Mouse (Mus musculus): ENCODE results near the gene Lrrk1.
A peak's percentile ranks its signal among the peaks of the same experiment; 100 is the strongest.

The Lrrk1 gene

DNA sequence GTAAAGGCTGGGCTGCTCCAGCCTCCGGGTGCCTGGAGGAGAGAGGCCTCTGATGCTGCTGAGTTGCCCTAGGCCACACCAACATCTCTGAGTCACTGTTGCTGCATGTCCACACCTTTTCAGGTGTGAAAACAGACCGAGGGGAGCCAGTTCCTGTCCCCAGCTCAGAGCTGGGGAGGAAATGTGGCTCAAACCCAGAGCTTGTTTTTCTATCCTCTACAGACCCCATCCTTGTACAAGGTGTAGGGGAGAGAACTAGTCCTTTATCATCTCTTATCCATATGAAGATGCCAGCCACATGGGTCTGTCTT, 159.6 kb downstream of the Lrrk1 start:
- DNase-seq (ENCODE audit: low spot score in 2 of 2) = peak; percentile 67 to 83

DNA sequence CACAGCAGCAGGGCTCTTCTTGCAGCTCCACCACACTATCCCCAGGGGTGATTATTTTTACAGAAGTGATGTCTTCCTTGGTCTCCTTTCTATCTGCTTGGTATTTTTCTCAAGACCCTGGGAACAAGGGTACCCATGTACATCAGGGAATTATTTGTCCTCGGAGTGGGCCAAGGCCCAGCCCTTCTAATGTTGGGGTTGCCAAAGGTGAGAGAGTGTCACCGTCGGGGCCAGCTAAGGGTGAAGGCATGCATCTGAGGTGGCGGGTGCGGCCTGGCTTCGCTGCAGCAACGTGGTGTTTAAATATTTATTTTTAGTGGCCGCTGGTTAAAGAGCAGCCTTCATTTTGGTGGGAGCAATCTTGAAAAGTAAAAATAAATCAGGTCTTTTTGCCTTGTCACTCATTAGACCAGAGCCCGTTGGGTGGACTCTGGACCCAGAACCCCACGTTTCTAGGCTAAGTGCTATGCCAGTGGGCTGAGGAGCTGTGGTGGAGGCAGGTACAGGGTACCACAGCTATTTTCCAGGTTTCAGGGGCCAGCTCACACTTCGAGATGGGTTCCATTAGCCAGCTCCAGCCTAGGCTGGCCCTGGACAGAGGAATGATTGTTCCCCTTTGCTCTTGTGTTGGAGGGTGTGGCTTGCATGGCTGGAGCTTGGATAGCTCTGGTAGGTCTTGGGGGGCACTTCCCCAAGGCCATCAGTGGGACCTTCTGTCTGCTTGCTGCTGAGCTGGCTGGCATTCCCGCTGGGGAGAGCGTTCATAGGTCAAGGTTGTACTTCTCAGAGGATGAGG, 160.1 kb downstream of the Lrrk1 start:
- no peak for DNase-seq (ENCODE audit: low spot score in 2 of 2)

DNA sequence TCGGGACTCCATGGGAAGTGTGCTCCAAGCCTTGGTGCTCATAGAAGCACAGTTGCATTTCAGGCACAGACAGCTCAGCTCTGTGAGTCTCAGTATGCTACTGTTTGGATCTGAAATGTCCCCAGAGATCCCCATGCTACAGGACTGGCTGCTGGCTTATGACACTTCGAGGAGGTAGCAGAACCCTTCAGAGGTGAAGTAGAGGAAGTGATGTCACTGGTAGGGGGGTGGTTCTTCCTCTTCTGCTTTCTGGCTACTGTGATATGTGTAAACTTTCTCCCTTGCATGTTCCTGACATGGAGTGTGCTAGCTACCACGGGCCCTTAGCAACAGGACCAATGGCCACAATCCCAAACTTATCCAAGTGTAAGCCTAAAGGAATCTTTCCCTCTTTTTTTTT, 162.3 kb downstream of the Lrrk1 start:
- peak; percentile 64 to 65 for DNase-seq (ENCODE audit: low spot score in 2 of 2)

DNA sequence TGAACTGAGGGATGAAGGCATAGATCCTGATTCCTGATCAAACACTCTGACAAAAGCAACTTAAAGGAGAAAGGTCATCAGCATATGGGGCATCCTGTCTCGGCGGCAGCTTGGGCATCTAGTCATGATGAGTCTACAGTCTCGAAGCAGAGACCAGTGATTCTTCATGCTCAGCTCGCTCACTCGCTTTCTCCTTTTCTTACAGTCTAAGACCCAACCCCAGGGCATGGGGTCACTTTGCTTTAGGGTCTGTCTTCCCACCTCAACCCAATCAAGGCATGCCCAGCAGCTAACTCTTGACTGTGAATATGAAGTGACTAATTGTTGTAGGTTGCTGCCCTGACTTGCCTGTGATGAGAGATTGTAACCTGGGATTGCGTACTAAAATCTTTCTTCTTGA, 163.6 kb downstream of the Lrrk1 start:
- no peak for DNase-seq (ENCODE audit: low spot score in 2 of 2)

DNA sequence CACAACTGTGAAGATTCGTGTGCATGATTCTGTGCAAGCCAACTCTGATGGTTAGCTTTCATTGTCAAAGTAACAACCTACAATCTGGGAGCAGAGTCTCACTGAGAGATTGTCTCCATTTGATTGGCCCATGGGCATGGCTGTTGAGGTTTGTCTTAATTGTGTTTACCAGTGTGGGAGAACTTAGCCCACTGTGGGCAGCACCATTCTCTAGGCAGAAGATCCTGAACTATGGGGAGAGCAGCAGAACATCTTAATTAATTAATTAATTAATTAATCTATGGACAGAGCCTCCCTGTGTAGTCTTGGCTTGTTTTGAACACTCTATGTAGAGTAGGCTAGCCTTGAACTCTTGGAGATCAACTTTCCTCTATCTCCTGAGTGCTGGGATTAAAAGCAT, 164.4 kb downstream of the Lrrk1 start:
- DNase-seq (ENCODE audit: low spot score in 2 of 2) = no peak

DNA sequence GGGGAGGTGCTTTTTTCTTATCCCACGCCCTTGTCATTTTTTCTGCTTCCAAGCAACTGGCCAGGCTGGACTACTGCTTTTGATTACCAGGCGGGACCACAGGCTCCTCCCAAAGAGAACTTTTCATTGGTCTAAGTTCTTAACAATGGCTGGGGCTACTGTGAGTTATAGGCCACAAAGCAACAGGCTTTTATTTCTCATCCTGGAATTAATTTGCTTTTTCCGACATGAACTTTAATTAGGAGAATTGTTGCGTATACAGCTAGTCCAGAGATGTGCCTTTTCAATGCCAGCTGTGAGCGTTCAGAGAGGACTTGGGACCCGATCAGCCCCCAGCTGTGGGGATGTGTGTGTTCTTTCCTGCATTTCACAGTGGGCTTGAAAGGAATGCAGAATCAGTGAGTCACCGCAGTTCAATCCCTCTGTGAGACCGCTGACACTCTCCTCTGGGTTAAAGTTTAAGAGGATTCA, 165.5 kb downstream of the Lrrk1 start:
- DNase-seq (ENCODE audit: low spot score in 2 of 2) = no peak

DNA sequence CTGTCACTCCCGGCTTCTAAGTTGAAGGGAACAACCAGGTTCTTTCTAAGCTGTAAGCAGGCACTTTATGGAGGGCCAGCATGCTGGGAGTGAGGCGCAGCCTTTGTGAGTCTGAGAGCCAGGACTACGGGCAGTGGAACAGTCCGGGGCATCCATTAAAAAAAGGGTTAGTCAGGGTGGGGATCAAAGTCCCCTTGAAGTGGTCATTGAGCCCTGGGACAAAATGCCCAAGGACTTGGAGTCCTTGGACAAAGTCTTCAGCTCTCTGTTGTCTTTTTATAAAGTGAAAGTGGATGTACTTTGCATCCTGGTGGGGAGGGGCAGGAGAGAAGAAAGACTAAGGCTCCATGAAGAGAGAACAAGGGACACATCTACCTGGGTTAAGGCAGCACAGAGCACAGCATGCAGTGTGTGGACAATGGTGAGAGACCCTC, 168.3 kb downstream of the Lrrk1 start:
- DNase-seq (ENCODE audit: low spot score in 2 of 2) = no peak

DNA sequence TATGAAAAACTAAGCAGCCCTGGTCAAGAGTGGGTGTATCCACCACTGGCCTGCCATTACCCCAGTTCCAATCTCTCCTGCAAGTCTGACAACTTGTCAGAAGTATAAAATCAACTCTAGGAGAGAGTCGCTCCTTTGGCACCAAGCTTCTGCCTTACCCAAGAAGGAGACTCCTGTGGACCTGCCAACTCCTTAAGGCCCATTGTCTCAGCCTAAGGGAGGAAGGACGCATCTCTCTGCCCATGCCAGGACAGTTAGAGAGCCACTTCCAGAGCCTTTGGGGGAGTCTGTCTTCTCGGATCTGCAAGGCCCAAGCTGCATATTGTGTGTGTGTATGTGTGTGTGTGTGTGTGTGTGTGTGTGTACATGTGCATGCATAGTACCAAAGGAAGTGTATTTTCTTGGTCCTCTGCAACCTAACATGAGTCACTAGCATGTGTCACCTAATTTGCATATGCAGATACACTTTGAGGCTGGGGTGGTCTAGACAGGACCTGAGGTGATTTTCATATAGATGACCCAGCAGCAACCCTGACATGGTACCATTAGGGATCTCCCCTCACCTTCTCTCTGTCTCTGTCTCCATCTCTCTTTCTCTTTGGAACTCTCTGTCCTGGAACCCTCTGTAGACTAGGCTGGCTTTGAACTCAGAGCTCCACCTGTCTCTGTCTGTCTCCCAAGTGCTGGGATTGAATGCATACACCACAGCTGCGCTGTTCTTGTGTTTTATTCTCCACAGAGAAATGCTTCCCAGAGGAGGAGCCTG, 168.9 kb downstream of the Lrrk1 start:
- peak in 1 of 2 experiments; percentile 43 for DNase-seq (ENCODE audit: low spot score in 2 of 2)

DNA sequence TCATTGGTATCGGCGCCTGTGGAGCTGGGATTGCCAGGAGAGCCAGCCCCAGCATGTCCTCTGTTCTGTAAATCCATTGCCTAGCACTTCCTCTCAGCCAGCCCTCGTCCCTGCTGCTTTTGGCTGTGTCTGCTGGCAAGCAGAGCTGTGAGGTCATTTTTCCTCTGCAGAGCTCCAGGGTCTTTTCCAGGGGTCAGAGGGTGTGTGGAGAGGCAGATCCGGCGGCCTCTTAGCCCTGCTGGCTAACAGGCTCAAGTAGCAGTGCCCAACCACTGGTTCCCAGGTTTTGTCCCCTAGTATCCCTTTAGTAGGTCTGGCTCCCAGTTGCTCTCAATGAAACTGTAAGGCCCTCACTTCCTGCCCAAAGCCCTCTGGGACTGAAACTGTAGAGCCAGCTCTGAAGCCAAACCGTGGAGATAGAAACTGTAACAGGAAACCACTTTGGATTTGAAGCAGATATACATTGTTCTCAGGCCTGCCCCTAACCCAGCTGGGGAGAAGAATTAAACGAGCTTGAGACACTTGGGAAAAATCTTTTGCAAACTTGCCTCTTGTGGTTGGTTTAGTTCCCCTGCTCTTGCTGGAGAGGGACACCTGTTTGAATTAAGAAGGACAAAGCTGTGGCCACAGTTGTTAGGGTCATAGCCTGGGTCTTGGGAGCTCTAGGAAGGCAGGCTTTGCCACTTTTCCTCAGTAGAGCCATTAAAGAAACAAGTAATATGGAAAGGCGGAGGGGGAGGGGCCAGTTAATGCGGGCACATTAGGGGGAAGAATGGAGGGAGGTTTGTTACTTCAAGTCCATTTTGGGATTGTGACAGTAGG, 169.7 kb downstream of the Lrrk1 start:
- DNase-seq (ENCODE audit: low spot score in 2 of 2) = no peak

DNA sequence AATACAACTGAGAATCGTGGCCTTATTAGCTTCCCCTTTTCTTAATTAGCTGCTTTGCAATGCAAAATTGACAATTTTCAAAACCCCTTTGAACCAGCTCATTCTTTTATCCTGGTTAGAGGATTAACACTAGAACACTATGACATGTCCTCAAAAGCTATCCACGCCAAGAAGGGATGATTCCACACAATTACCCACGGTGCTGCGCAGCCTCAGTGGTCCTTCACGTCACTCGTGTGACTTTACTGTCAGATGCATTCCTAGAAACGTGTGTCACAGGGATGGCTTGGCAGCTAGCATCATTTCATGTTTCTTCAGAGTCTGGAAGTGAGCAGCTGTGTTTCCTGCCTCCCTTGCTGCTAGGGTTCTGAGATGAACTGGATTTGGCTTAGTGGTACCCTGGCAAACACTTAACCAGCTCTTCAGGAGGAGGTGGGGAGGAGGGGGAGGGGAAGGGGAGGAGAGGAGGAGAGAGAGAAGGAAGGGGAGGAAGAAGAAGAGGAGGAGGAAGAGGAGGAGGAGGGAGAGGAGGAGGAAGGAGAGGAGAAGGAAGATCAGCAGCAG, 170.5 kb downstream of the Lrrk1 start:
- no peak for DNase-seq (ENCODE audit: low spot score in 2 of 2)

DNA sequence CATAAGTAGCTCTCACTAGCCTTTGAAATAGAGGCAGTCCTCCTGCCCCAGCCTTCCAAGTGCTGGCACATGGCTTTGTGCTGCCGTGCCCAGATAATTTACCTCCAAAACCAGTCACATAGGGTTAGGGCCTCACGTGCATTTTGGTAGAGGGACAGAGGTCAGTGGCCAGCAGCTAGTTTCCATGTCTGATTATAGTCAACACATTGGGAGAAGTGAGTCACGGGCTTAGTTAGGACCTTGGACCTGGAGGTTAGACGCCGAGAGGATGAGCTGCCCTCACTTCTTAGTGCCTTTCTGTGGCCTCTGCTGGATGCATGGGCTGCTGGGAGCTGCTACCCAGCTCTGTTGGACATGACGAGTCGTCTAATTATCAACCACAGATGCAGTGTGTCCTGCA, 171.1 kb downstream of the Lrrk1 start:
- DNase-seq (ENCODE audit: low spot score in 2 of 2) = no peak

DNA sequence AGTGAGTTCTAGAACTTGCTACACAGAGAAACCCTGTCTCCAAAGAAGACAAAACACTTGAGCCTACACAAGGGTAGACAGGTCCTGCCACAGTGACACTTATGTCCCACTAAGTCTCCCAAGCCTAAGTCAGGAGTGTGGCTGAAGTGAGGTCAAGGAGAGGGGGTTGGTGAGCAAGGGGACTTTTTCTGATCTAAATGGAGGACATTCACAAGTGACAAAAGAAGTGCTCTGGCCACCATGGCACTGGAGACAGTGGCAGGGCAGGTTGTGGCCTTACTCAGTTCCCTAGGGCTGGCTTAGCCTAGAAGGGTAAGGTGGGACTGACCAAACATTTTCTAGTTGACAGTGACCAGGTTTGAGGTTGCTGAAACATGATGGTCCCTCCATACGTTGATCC, 172.2 kb downstream of the Lrrk1 start:
- DNase-seq (ENCODE audit: low spot score in 2 of 2) = no peak

DNA sequence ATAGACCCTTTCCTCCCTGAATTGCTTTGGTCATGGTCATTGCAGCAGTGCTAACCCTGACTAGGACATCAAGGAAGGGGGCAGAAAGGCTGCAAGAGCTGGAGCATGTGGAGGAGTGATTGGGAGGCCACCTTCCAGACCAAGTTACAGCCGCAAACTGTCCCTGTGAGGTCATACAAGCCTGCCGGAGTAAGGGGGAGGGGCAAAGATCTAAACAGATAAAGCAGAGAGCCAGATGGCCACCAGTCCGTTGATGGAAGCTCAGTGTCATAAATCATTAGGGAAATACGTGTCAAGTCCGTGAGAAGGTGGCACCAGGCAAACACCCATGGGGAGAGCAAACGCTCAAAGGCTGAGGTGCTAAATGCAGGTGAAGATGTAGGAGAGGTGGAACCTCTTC, 173.7 kb downstream of the Lrrk1 start:
- peak; percentile 51 to 78 for DNase-seq (ENCODE audit: low spot score in 2 of 2)

DNA sequence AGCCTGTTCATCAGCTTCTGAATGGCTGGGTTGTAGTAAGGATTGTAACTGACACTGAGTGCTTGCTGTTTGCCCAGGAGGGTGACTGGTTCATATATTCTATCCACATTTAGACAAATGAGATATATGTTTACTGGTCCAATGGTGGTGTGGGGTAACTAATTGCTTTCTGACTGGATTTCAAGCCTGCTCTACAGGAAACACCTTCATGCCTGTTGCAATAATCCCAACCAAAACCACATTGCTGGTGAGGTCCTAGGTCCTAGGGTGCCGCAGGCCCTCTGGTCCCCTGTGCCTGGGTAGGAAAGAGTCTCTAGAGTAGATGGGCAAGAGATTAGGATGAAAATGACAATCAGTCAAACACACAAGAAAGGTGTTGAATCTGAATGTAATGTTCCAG, 175.3 kb downstream of the Lrrk1 start:
- DNase-seq (ENCODE audit: low spot score in 2 of 2) = no peak

DNA sequence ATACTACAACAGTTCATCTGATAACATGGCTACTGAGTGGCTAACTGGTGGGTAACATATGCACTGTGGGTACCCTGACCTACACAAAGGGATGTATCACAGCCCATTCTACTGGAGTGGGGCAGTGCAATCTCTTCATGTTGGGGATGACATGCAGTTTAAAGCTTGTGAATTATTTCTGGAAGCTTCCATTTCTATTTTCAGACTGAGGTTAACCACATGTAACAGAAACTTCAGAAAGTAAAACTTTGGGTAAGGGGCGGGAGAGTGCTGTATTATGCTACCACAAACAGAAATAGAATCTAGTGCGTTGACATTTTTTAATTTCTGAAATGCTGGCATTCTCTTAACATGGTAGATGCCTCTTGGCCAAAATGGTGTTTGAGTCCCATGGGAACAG, 178.2 kb downstream of the Lrrk1 start:
- no peak for DNase-seq (ENCODE audit: low spot score in 2 of 2)

DNA sequence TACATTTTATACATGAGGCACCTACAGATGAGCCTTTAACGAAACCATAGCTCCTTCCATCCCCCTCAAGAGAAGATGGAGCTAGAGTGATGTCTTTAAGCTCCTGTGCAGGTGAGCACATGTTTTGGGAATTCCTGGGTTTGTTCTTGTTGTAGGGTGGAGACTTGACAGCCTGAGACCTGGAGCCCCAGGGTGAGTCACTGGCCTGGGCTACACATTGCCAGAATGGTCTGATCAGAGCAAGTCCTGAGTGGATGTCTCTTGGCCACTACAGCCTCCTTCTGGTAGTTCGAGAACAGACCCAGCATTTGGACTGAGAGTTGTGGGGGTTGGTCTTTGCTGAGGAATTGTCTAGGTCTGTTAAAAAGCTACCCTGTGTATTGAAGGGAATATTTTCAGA, 186.5 kb downstream of the Lrrk1 start:
- DNase-seq (ENCODE audit: low spot score in 2 of 2) = no peak

DNA sequence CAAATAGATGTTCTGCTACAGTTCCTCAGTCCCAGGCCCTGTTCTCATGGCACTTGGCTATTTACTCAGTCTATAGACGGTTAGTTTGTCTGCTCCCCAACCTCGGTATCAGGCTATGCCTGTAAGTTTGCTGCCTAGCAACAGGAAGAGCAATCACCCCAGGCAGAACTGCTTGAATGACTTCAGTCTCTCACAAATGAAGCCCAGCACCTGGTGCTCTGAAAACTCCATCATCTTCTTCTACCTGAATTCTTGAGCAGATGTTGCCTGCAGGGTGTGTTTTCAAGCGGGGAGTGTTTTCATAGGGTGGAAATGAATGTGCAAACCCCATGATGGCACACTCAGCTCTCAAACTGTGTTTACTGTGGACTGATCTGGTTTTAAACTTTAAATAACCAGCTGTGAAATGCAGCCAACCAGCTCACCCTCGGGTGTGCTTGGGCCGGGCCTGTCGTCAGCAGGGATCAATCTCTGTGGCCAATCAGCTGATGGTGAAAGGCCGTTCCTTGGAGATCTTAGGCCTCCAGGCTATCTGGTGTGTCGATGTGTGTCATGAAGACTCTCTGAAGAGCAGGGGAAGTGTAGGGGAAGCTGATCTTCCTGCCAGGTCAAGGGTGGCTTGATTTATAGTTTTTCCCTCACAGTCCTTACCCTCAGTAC, 187.2 kb downstream of the Lrrk1 start:
- peak in 1 of 2 experiments; percentile 58 for DNase-seq (ENCODE audit: low spot score in 2 of 2)

DNA sequence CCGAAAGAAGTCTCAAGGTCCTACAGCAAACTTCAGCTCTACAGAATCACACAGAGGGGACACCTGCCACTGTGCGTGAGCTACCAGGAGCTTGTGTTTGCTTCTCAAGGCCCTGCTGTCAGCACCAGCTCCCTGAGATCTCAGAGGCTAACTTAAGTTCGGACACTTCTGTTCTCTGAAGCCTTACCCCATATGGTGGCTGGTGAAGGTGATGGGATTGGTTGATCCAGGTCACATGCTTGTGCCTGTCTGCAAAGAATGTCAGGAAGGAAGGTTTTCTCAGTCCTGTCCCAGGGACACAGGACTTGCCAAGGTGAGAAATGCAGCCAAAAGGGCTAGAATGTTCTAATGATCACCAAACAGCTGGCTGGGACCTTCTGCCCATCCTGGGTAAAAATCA, 187.8 kb downstream of the Lrrk1 start:
- no peak for DNase-seq (ENCODE audit: low spot score in 2 of 2)

DNA sequence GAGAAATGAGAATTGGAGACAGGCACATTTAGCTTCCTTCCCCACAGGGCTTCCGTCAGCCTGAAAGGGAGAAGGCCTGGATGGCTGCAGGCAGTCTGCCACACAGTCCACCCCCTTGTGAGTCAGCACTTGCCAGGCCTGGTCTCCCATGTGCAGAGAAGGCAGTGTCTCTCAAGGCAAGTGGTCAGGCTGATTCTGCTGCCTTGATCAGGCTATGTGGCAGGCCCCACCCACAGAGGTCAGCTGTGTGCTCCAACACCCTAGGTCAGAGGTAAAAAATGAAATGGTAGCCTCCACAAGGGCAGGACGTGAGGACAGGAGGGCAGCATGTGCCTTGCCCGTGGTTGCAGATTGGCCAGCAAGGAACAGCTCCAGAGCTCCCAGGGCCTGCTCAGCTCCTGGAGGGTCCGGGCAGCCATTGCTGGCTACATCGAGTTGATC, 188.7 kb downstream of the Lrrk1 start:
- peak; percentile 47 to 63 for DNase-seq (ENCODE audit: low spot score in 2 of 2)

DNA sequence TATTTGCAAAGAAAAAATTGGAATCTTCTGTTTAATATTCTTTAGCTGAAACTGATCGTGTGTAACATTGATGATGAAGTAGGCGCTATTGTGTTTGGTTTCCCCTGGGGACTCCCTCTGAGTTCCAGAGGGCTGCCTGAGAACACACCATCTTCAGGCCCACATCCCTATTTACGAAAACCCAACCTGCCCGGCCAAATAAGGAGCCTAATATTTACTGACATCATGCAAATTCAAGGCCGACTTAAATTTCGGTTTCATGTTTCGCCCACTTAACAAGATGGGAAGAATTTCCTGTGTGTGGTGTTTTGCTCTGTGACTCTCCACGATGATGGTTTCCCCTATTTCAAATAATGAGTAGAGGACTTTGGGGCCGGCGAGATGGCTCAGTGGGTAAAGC, 189.7 kb downstream of the Lrrk1 start:
- no peak for DNase-seq (ENCODE audit: low spot score in 2 of 2)

Data from natural killer cell, adult 2 months (primary cell).